Mouse (Mus musculus) erythroblast, adult 5-6 weeks (primary cell): Measurements from ENCODE around the gene Ipo13. TPM values are rescaled to one million over a fixed set of nuclear protein-coding genes. Genes with fewer than 3 reads are reported as not detected.

ENCODE experiments used
- ATAC-seq: replicated peaks from 2 replicates; pipeline ENCODE4 v1.8.0; 2016; ENCODE audit warnings: moderate number of reproducible peaks, mild to moderate bottlenecking, moderate TSS enrichment, inconsistent platforms; ENCODE audit not compliant: poor library complexity, low FRiP score, severe bottlenecking
- total RNA-seq, 2 experiments: library from RNA; stranded (forward) in 1 of 2; stranded (reverse) in 1 of 2; fragments of 150-400 nt in 1 of 2; fragments of 200-764, 138-1000 nt in 1 of 2; gene quantifications; 2 replicates each; pipeline versions ENCODE4 v1.2.3 to v1.2.4; 2015 to 2017; ENCODE audit warnings: low replicate concordance in 2 of 2

The Ipo13 gene
- total RNA-seq, 2 experiments from 2014 or later, result 3.2 to 8.5 TPM

GRCm38 (mm10) chr4:117886644-117887043 is 28.2 kb downstream of the Ipo13 start:
- ATAC-seq, result peak; percentile 43

GRCm38 (mm10) chr4:117885994-117886393 is 28.8 kb downstream of the Ipo13 start:
- ATAC-seq, result no peak

GRCm38 (mm10) chr4:117885093-117885492 is 29.7 kb downstream of the Ipo13 start:
- ATAC-seq, result no peak

- ATAC-seq, result no peak
Observed at GRCm38 (mm10) chr4:117884146-117884545, 30.7 kb downstream of the Ipo13 start.

GRCm38 (mm10) chr4:117882701-117883691 is 31.8 kb downstream of the Ipo13 start, which contains the start of gene B4galt2:
TSS of gene B4galt2 (minus strand) at chr4:117883487.
- ATAC-seq, result no peak

- ATAC-seq, result no peak
Observed at GRCm38 (mm10) chr4:117878703-117879102, 36.1 kb downstream of the Ipo13 start.

GRCm38 (mm10) chr4:117878301-117878700 is 36.5 kb downstream of the Ipo13 start:
- ATAC-seq, result no peak

- no peak for ATAC-seq
Observed at GRCm38 (mm10) chr4:117873615-117874014, 41.2 kb downstream of the Ipo13 start.

GRCm38 (mm10) chr4:117872471-117872886 is 42.3 kb downstream of the Ipo13 start, which contains the start of gene Ccdc24:
TSS of gene Ccdc24 (minus strand) at chr4:117872557.
- ATAC-seq, result no peak

GRCm38 (mm10) chr4:117871787-117872186 is 43.0 kb downstream of the Ipo13 start:
- no peak for ATAC-seq

GRCm38 (mm10) chr4:117870437-117870836 is 44.4 kb downstream of the Ipo13 start:
- peak; percentile 26 for ATAC-seq

- ATAC-seq, result 0 out of 2 replicates have a peak, but pooled peaks have one; percentile 2
Observed at GRCm38 (mm10) chr4:117869317-117869716, 45.5 kb downstream of the Ipo13 start.

GRCm38 (mm10) chr4:117867823-117868222 is 47.0 kb downstream of the Ipo13 start:
- ATAC-seq, result 0 out of 2 replicates have a peak, but pooled peaks have one; percentile 27

- no peak for ATAC-seq
Observed at GRCm38 (mm10) chr4:117867000-117867399, 47.8 kb downstream of the Ipo13 start.

- ATAC-seq, result no peak
Observed at GRCm38 (mm10) chr4:117866083-117866482, 48.7 kb downstream of the Ipo13 start.

- ATAC-seq, result peak; percentile 34
Observed at GRCm38 (mm10) chr4:117862823-117863222, 52.0 kb downstream of the Ipo13 start.

GRCm38 (mm10) chr4:117860570-117860969 is 54.2 kb downstream of the Ipo13 start:
- no peak for ATAC-seq

- peak; percentile 59 for ATAC-seq
Observed at GRCm38 (mm10) chr4:117858794-117859193, 56.0 kb downstream of the Ipo13 start.

- ATAC-seq, result no peak
Observed at GRCm38 (mm10) chr4:117855146-117855545, 59.7 kb downstream of the Ipo13 start.

- no peak for ATAC-seq
Observed at GRCm38 (mm10) chr4:117852152-117852868, 62.5 kb downstream of the Ipo13 start.
